Mouse (Mus musculus): ENCODE results near the gene Pdzd2.

Gene Pdzd2

DNA sequence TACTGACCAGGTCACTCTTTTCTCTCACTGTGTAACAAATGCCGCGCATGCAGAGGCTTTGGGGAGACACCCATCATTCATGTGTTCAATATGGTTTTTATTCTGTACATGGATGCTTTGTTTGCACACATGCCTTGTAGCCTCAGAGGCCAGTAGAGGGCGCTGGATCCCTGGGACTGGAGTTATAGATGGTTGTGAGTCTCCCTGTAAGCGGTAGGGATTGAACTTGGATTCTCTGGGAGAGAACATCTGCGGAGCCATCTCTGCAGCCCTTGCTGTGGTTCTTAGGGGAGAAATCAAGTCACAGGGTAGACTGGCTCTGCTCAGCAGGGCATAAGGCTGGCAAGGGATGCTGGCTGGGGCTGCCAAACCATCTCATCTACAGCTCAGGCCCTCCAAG lies 161.4 kb downstream of the Pdzd2 start:
- peak; percentile 42 for DNase-seq (ENCODE audit: low read depth, low spot score)

GRCm38 (mm10) chr15:12577715-12578114 lies 162.0 kb downstream of the Pdzd2 start:
- no peak for DNase-seq (ENCODE audit: low read depth, low spot score)

GRCm38 (mm10) chr15:12577054-12577696 lies 162.5 kb downstream of the Pdzd2 start:
- peak; percentile 63 for DNase-seq (ENCODE audit: low read depth, low spot score)

- no peak for DNase-seq (ENCODE audit: low read depth, low spot score)
Measured at GRCm38 (mm10) chr15:12573621-12574020, 166.1 kb downstream of the Pdzd2 start.

- no peak for DNase-seq (ENCODE audit: low read depth, low spot score)
Measured at GRCm38 (mm10) chr15:12571168-12571567, 168.6 kb downstream of the Pdzd2 start.

- DNase-seq (ENCODE audit: low read depth, low spot score): no peak
Measured at GRCm38 (mm10) chr15:12566637-12567440, 172.9 kb downstream of the Pdzd2 start.

DNA sequence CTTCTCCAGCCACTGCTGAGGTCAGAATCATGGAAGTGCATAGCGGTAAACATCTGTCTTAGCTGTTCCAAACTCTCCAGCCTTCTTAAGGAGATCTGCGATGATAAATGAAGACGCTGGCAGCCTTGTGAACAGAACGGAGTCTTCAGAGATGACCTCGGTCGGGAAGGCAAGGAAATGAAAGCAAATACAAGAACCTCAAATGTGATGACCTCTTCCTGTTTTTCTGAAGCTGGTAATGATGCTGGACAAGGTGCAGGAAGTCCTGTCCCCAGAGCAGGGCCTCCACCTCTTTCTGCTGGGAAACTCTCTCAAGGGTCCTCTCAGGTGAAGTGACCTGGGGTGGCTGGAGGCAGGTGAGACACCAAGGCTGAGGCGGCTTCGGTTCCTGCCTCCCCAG lies 174.4 kb downstream of the Pdzd2 start:
- no peak for DNase-seq (ENCODE audit: low read depth, low spot score)

GRCm38 (mm10) chr15:12560505-12560904 lies 179.2 kb downstream of the Pdzd2 start:
- DNase-seq (ENCODE audit: low read depth, low spot score): no peak

GRCm38 (mm10) chr15:12557663-12558436 lies 181.9 kb downstream of the Pdzd2 start:
- no peak for DNase-seq (ENCODE audit: low read depth, low spot score)

DNA sequence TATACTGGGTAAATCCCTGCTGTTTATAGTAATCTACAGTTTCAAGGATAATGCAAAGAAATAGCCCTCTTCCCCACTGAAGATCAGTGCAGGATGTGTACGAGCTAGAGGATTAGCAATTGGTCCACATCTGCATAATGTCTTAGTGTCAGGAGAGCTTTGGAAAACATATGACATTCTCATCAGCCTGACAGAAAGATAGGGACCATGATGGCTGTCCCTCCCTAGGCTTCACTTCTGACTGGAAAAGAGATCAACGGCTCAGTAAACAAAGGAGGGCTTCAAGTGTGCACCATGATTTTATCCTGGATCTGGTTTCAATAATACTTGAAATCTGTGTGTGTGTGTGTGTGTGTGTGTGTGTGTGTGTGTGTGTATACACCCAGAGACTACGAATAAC lies 186.5 kb downstream of the Pdzd2 start:
- DNase-seq (ENCODE audit: low read depth, low spot score): no peak

- DNase-seq (ENCODE audit: low read depth, low spot score): no peak
Measured at GRCm38 (mm10) chr15:12550919-12551318, 188.8 kb downstream of the Pdzd2 start.

DNA sequence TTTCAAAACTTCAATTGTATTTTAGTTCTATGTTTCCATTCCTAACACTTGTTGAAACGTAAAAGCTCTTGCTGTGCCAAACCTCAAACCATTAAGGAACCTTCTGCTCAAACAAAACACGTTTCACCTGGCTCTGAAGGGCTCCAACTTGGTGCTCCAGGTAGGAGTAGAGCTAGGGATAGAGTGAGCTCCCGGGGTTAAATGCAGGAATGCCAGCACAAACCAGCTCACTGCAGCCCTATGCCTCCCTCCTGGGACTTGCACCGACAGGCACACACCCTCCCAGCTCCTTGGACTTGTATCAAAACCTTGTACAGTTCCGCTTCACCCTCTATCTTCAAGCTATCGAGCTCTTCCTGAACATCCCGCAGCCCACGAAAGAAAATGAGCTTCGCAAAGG lies 189.3 kb downstream of the Pdzd2 start:
- no peak for DNase-seq (ENCODE audit: low read depth, low spot score)

- DNase-seq (ENCODE audit: low read depth, low spot score): peak; percentile 13
Measured at GRCm38 (mm10) chr15:12549919-12550305, 189.8 kb downstream of the Pdzd2 start.

GRCm38 (mm10) chr15:12549271-12549918 lies 190.3 kb downstream of the Pdzd2 start:
- peak; percentile 4 for DNase-seq (ENCODE audit: low read depth, low spot score)

DNA sequence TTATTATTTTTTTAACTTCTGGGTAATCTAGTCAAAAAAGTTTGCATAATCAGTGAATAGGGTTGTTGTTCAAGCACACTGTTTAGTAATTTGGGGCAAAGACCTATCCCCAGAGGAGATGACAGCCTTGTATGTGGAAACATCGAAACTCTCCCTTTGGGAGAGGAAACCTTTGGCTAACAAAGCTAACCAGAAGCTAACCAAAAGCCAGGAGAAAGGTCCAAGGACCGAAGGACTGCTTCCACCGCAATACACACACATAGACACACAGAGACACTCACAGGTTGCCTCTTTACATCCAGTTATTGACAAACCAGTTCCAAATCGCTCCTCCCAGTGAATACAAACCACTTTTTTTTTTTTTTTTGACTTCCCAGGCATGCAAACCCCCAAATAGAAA lies 191.0 kb downstream of the Pdzd2 start:
- DNase-seq (ENCODE audit: low read depth, low spot score): peak; percentile 4

DNA sequence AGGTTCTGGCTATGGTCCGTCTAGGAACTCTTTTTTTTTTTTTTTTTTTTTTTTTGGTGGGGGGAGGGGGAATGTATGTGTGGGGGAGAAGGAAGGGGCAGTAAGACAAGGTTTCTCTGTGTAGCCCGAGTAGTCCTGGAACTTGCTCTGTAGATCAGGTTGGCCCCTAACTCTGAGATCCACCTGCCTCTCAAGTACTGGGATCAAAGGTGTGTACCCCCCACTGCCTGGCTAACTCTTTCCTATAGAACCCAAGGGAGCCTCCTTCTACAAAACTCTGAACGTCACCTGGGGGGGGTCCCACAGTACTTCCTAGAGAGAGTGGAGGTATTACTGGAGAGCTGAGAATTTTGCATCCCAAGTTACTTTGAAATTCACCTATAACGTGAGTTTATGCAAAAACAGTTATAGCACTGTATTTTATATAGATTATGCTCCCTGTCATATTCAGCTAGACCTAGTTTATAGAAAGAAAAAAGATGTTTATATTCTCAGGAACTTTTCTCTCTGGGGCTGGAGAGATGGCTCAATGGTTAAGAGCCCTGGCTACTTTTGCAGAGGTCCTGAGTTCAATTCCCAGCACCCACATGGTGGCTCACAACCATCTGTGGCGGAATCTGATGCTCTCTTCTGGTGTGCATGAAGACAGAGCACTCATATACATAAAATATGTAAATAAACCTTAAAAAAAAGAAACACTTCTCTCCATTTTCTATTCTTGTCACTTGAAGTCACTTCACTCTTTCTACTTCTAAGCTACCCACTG lies 191.9 kb downstream of the Pdzd2 start:
- no peak for DNase-seq (ENCODE audit: low read depth, low spot score)

DNA sequence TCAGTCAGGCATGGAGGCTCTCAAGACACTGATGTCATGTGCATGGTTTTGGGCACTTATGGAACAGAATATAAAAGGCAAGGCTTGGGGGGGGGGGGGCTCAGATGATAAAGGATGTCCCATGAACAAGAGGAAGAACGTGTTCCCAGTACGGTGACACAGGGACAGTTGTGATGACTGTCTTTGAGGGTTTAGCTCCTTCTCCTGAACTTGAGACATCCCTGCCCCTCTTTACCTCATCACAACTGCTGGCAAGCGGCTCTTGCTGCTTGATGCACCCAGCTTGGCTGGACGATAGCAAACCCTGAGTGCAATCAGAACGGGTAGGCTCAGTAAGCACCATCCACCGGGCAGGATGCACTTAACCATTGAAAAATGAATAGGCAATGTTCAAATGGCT lies 192.9 kb downstream of the Pdzd2 start:
- DNase-seq (ENCODE audit: low read depth, low spot score): no peak

- DNase-seq (ENCODE audit: low read depth, low spot score): no peak
Measured at GRCm38 (mm10) chr15:12545671-12546070, 194.1 kb downstream of the Pdzd2 start.

GRCm38 (mm10) chr15:12545220-12545619 lies 194.5 kb downstream of the Pdzd2 start:
- DNase-seq (ENCODE audit: low read depth, low spot score): no peak

GRCm38 (mm10) chr15:12543686-12544325 lies 195.9 kb downstream of the Pdzd2 start:
- no peak for DNase-seq (ENCODE audit: low read depth, low spot score)

GRCm38 (mm10) chr15:12542316-12542715 lies 197.4 kb downstream of the Pdzd2 start:
- no peak for DNase-seq (ENCODE audit: low read depth, low spot score)
